ENCODE assay signal across 15 mouse cellular contexts in genomic region chr5:118556387-118556937, GRCm38 (mm10). TPM values are rescaled to one million over a fixed set of nuclear protein-coding genes. Genes with fewer than 3 reads are reported as not detected.
DNase-seq lines count a peak whose midpoint lies in the region; ATAC-seq and TF ChIP-seq lines count a peak whose summit lies in the region.
"Had no signal": no experiment of that assay in that cellular context is flagged by ENCODE, and none has a peak within 500 bp of the region (broad histone marks: within the 10 kb centered on the region; RNA-seq: fewer than 3 reads in every experiment).

No protein-coding gene starts in this region.

- TF ChIP-seq CTCF in G1E (IDR thresholded peaks at IDR 0.05; ENCODE audit: low read depth, low read length) = no peak
- no peak for TF ChIP-seq CTCF in liver, postnatal 0 days (IDR thresholded peaks at IDR 0.05; ENCODE audit: low read depth)

- H3K4me1 ChIP-seq in heart, embryonic 10.5 days = peaks cover 21% of the 10 kb centered on the region
- H3K4me1 ChIP-seq in G1E (ENCODE audit: insufficient read depth, low read depth, low read length) = peaks cover 42% of the 10 kb centered on the region
- H3K4me1 ChIP-seq in liver, postnatal 0 days (ENCODE audit: insufficient read depth) = peaks cover 16% of the 10 kb centered on the region

- peak; percentile 54 for ATAC-seq in G1E (ENCODE audit: extremely low read depth, insufficient number of reproducible peaks, low FRiP score, poor library complexity, severe bottlenecking)
- no peak for ATAC-seq in liver, postnatal 0 days

- TF ChIP-seq EP300 in liver, postnatal 0 days (IDR thresholded peaks at IDR 0.05; ENCODE audit: low read depth) = no peak

- no peaks in the 10 kb centered on the region for H3K36me3 ChIP-seq in heart, embryonic 10.5 days
- H3K36me3 ChIP-seq in G1E (replicated peaks) = no peaks in the 10 kb centered on the region
- H3K36me3 ChIP-seq in liver, postnatal 0 days (replicated peaks; ENCODE audit: insufficient read depth, low read length) = no peaks in the 10 kb centered on the region
- H3K36me3 ChIP-seq: midbrain, embryonic 10.5 days had no signal

- H3K4me3 ChIP-seq in heart, embryonic 10.5 days = 0 out of 2 replicates have a peak overlapping the region, but pooled peaks have one; percentile 10
- peak overlapping the region; percentile 68 for H3K4me3 ChIP-seq in G1E (ENCODE audit: low read depth, low read length)
- H3K4me3 ChIP-seq in liver, postnatal 0 days (ENCODE audit: low read depth, low read length) = peak overlapping the region; percentile 18; the same call in 1 of the 2 replicates
- H3K4me3 ChIP-seq: midbrain, embryonic 10.5 days; myocyte had no signal

- peak overlapping the region; percentile 44; the same call in 1 of the 2 replicates for H3K9ac ChIP-seq in liver, postnatal 0 days (replicated peaks)

- H3K27me3 ChIP-seq in heart, embryonic 10.5 days (ENCODE audit: insufficient read depth, poor library complexity, severe bottlenecking) = peaks cover 4% of the 10 kb centered on the region; the same call in 1 of the 2 replicates
- H3K27me3 ChIP-seq in G1E (ENCODE audit: insufficient read depth, low read length) = peaks cover 4% of the 10 kb centered on the region; the same call in 1 of the 2 replicates
- H3K27me3 ChIP-seq in liver, postnatal 0 days (ENCODE audit: insufficient read depth, low read length) = no peaks in the 10 kb centered on the region

- H3K27ac ChIP-seq in heart, embryonic 10.5 days = 0 out of 2 replicates have a peak overlapping the region, but pooled peaks have one; percentile 2
- no peak overlapping the region for H3K27ac ChIP-seq in liver, postnatal 0 days (ENCODE audit: low read depth)
- H3K27ac ChIP-seq: midbrain, embryonic 10.5 days had no signal

- no peaks in the 10 kb centered on the region for H3K9me3 ChIP-seq in heart, embryonic 10.5 days
- peaks cover 5% of the 10 kb centered on the region for H3K9me3 ChIP-seq in G1E (replicated peaks)
- 0 out of 2 replicates have a peak, but pooled peaks cover 2% of the 10 kb centered on the region for H3K9me3 ChIP-seq in liver, postnatal 0 days (ENCODE audit: low read length)

- 6% methylated on average over 12 of the region's 12 CpGs for WGBS in heart, embryonic 10.5 days
- 7% methylated on average over 12 of the region's 12 CpGs for WGBS in liver, postnatal 0 days (ENCODE audit: insufficient replicate concordance)

- DNase-seq in heart, embryonic 10.5 days (ENCODE audit: low spot score) = no peak
- no peak for DNase-seq in heart, adult 8-10 months (ENCODE audit: low spot score)
- peak; percentile 47 for DNase-seq in G1E (ENCODE audit: low spot score)
- DNase-seq in induced T-regulatory cell, adult 2 months (ENCODE audit: low read depth) = peak; percentile 21
- DNase-seq in liver, postnatal 0 days = no peak
- DNase-seq in embryo, embryonic 10.5 days (ENCODE audit: low spot score) = no peak
- no peak for DNase-seq in layer of hippocampus, adult 9-11 months
- no peak for DNase-seq in layer of hippocampus, adult 18-20 months (ENCODE audit: low spot score in 2 of 2)
- DNase-seq: adrenal gland, postnatal 25 days; cerebellum, adult 18-20 months; kidney, postnatal 4 days; lung, adult 18-20 months; thymus, adult 2 months had no signal

- H3K4me2 ChIP-seq in liver, postnatal 0 days (ENCODE audit: low read depth, low read length) = peak overlapping the region; percentile 51

RNA-seq across cellular contexts. Expression of gene Med13l, which starts 4.0 kb away (rescaled TPM):
- 9.0 and 10.0 TPM in 2 replicates for polyA plus RNA-seq in heart, embryonic 10.5 days (2016; fragmentation: Nextera tagmentation; extraction: Ambion mirVana)
- total RNA-seq in heart, adult 8-10 months (2022) = 10 to 100 TPM; 22.2 to 35.0 (median 32.5) TPM
- 66.3 and 91.7 TPM in 2 replicates for total RNA-seq in G1E (2014; fragmentation: Nextera tagmentation)
- total RNA-seq in G1E (2017) = 14.9 and 16.8 TPM in 2 replicates
- 12.4 and 17.9 TPM in 2 replicates for polyA plus RNA-seq in G1E (2012)
- polyA plus RNA-seq in liver, postnatal 0 days (2015; fragmentation: Nextera tagmentation; extraction: Ambion mirVana) = 4.5 and 5.9 TPM in 2 replicates
- total RNA-seq in layer of hippocampus, adult 18-20 months (2021) = 100 to 1,000 TPM; 113 TPM

Comparison
In these comparisons a context has a peak if more than half of its experiments do, and no peak if none do; other contexts are left out.
1. DNase-seq: peak in G1E (single experiment) and induced T-regulatory cell, adult 2 months (single experiment); none in heart, embryonic 10.5 days (single experiment), heart, adult 8-10 months (single experiment), liver, postnatal 0 days (single experiment), embryo, embryonic 10.5 days (single experiment), layer of hippocampus, adult 9-11 months (single experiment) and layer of hippocampus, adult 18-20 months (0 of 2).
2. H3K4me3 ChIP-seq: peak in every context shown above with its lines; median percentile 68 in G1E; 18 in liver, postnatal 0 days; 10 in heart, embryonic 10.5 days.